Mouse (Mus musculus) kidney, adult 2 months (tissue): Measurements from ENCODE around the gene Cntfr. TPM values are rescaled to one million over a fixed set of nuclear protein-coding genes. Genes with fewer than 3 reads are reported as not detected.

Source experiments
- DNase-seq: peaks from one replicate; pipeline ENCODE4 v3.0.0; 2021
- H3K27ac ChIP-seq: fragments of 200-500 bp; 2 replicates; pipeline ENCODE4 v1.5.1; 2012; ENCODE audit warnings: low read depth, low read length, control low read depth, inconsistent platforms; ENCODE audit not compliant: insufficient read depth
- H3K27me3 ChIP-seq: fragments of 200-500 bp; replicated peaks from 2 replicates; pipeline ENCODE4 v1.6.1; 2012; ENCODE audit warnings: mild to moderate bottlenecking, moderate library complexity, low read length, inconsistent platforms; ENCODE audit not compliant: control insufficient read depth, insufficient read depth
- H3K36me3 ChIP-seq: fragments of 200-500 bp; 2 replicates; pipeline ENCODE4 v1.6.1; 2012; ENCODE audit warnings: mild to moderate bottlenecking, moderate library complexity, low read length, inconsistent platforms; ENCODE audit not compliant: control insufficient read depth, insufficient read depth
- H3K4me1 ChIP-seq: fragments of 200-500 bp; 2 replicates; pipeline ENCODE4 v1.6.1; 2011; ENCODE audit warnings: low read length; ENCODE audit not compliant: control insufficient read depth, insufficient read depth
- H3K4me3 ChIP-seq: fragments of 200-500 bp; 2 replicates; pipeline ENCODE4 v1.5.1; 2011; ENCODE audit warnings: mild to moderate bottlenecking, low read depth, low read length, control low read depth; ENCODE audit not compliant: insufficient read depth
- CTCF ChIP-seq: fragments of 200-500 bp; conservative IDR thresholded peaks from 2 replicates; pipeline ENCODE4 v1.5.1; 2011; ENCODE audit warnings: low read depth, mild to moderate bottlenecking, control low read depth, low read length, moderate library complexity, mixed read lengths; ENCODE audit not compliant: insufficient read depth, insufficient read length
- POLR2A ChIP-seq: fragments of 200-500 bp; IDR thresholded peaks from one replicate; pipeline ENCODE4 v1.6.1; 2011; ENCODE audit warnings: low read depth, low read length, control low read depth
- WGBS: fragments of 180-500 bp; shearing (Covaris S2); methylation state at CpG from one replicate; pipeline ENCODE4 v1.1.7; 2018; 5-methylcytosine and 5-hydroxymethylcytosine counted together
- polyA plus RNA-seq: library from polyadenylated mRNA; depleted of rRNA; stranded (reverse); fragments of >200 nt; gene quantifications from 2 replicates; pipeline ENCODE4 v1.2.3, GENCODE M21; 2012

The Cntfr gene
- polyA plus RNA-seq, 1 experiment = 15.9 TPM

DNA sequence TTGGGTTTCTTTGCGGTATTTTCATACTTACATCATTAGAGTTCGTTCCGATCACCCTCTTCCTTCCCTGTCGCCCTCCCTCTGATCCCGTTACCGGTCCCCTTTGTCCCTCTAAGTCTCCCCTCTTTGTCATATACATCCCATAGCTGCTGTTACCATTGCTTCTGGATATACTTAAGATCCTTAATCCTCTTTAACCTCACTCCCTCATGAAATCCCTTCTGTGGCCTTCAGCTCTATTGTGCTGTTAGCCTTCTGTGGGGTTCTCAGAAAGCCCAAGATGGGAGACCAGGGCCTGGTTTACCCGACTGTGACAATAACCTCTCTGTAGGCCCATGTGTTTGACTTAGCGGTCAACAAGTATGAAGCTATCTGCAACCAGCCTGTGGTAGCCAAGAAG is 62.3 kb downstream of the Cntfr start:
- Histone ChIP-seq H3K27me3 (no peaks in the 10 kb centered on the region), H3K4me3 (no peak overlapping the region), H3K36me3 (no peaks in the 10 kb centered on the region), H3K4me1 (no peaks in the 10 kb centered on the region), H3K27ac (no peak overlapping the region)
- no peak for TF ChIP-seq POLR2A
- no peak for TF ChIP-seq CTCF
- no peak for DNase-seq
- WGBS = 94% methylated on average over 8 of the region's 8 CpGs

DNA sequence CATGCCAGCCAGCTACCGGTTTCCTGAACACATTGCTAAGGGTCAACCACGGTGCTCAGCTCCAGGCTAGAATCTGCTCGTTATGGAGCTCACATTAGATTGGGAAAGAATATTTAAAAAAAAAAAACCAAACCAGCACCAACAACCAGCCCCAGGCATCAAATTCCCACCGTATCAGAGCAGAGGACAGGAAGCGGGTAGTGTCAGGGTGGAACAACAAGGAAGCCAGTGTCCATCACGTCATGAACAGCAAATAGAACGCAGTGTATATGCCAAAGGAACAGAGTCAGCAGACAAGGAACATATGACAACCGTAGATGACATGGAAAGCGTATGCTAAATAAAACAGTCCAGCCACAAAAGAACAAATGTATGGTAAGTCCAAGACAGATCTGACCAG is 63.9 kb downstream of the Cntfr start:
- no peak for DNase-seq
- TF ChIP-seq CTCF (no peak), POLR2A (no peak)
- no peak overlapping the region for H3K4me3 ChIP-seq
- no peaks in the 10 kb centered on the region for H3K36me3 ChIP-seq
- H3K27me3 ChIP-seq = no peaks in the 10 kb centered on the region
- no peak overlapping the region for H3K27ac ChIP-seq
- H3K4me1 ChIP-seq = no peaks in the 10 kb centered on the region
- WGBS = 59% methylated on average over 9 of the region's 9 CpGs

DNA sequence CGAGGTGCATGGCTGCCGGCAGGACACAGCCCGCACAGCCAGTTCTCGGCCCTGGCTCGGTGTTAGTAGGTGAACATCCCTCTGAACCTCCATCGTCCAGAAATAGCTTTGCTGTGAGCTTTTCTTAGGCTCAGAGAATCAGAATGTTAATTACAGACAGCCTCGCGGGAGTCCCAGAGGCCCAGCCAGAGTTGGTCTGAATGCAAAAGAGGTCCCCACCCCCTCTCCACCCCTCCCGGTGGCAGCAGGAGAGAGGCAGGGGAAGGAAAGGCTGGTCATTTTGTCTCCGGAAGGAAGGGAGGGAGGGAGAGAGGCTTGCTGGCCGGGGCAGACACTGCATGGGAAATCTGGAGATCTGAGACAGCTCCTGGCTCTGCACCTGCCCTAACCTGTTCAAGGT is 65.5 kb downstream of the Cntfr start:
- 7% methylated on average over 11 of the region's 11 CpGs for WGBS
- no peak for TF ChIP-seq CTCF
- TF ChIP-seq POLR2A = no peak
- Histone ChIP-seq H3K4me1 (no peaks in the 10 kb centered on the region), H3K36me3 (no peaks in the 10 kb centered on the region), H3K27me3 (no peaks in the 10 kb centered on the region), H3K27ac (no peak overlapping the region), H3K4me3 (no peak overlapping the region)
- peak; percentile 63 for DNase-seq

DNA sequence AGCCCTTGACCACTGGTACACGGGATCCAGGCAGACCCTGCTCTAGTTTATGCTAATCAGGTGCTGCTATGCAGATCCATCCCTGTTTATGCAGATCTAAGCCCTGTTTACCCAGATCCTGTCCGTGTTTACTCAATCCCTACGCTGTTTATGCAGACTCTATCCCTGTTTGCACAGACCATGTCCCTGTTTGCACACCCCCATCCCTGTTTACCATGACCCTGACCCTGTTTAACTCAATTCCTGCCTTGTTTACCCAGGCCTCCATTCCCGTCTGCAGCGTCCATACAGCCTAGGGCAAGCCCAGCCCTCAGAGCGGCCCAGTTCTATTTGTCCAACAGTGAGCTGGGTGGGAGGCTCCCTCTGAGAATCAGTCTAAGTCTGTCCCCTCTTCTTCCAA is 66.7 kb downstream of the Cntfr start:
- WGBS = 73% methylated on average over 6 of the region's 6 CpGs
- TF ChIP-seq POLR2A (no peak), CTCF (no peak)
- DNase-seq = no peak
- Histone ChIP-seq H3K27me3 (no peaks in the 10 kb centered on the region), H3K4me3 (no peak overlapping the region), H3K27ac (no peak overlapping the region), H3K4me1 (no peaks in the 10 kb centered on the region), H3K36me3 (no peaks in the 10 kb centered on the region)

DNA sequence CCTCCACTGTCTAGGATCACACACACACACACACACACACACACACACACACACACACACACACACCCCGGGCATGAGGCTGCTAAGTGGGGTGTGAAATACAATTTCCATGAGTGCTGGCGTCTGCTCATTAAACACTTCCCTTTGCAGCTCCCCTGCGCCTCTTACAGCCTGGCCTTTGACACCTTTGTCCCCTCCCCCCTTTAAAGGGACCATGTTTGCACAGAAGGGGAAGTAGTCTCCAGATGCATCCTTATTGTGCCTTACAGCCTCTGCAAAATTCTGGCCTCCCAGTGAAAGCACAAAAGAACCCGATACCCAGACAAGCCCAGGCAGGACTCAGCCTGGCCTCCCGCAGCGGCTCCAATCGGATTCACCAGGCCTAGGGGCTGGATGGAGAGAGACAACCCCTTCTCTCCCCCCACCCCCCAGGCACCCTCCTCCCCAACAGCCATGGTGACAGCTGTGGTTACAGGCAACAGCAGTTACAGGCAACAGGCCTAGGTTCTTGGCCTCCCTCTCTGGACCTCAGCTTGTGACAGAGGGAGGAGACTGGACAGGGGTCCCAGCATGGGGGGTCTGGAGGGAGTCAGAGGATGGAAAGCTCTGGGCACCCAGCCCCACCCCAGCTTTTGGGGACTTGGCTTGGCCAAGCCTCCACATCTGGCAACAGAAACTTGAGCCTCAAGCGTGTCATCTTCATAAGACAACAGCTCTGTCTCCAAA is 68.5 kb downstream of the Cntfr start:
- no peaks in the 10 kb centered on the region for H3K36me3 ChIP-seq
- H3K27ac ChIP-seq = no peak overlapping the region
- WGBS = 32% methylated on average over 8 of the region's 8 CpGs
- no peak overlapping the region for H3K4me3 ChIP-seq
- no peaks in the 10 kb centered on the region for H3K4me1 ChIP-seq
- TF ChIP-seq CTCF (no peak), POLR2A (no peak)
- DNase-seq = peak; percentile 48
- H3K27me3 ChIP-seq = no peaks in the 10 kb centered on the region

DNA sequence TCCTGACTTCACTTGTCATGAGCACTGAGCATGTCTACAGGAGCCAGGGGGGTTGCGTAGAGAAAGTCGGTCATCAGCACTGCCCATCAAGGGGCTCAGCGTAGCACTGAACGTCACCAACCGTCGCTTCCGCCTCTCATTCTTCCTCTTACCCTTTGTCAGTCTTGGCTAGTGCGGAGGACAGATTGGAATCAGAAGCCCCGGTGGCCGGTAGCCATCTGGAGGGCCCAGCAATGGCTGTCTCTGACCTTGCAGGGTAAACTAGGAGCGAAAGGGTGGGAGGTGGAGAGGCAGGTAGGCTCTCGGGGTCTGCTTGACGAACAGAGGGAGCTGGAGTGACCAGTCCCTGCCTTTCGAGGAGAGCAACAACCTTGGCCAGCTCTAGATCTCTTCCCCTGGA is 74.8 kb downstream of the Cntfr start:
- no peaks in the 10 kb centered on the region for H3K27me3 ChIP-seq
- H3K4me3 ChIP-seq = no peak overlapping the region
- H3K4me1 ChIP-seq = no peaks in the 10 kb centered on the region
- TF ChIP-seq CTCF = no peak
- TF ChIP-seq POLR2A = no peak
- no peaks in the 10 kb centered on the region for H3K36me3 ChIP-seq
- no peak for DNase-seq
- 94% methylated on average over 14 of the region's 14 CpGs for WGBS
- no peak overlapping the region for H3K27ac ChIP-seq

DNA sequence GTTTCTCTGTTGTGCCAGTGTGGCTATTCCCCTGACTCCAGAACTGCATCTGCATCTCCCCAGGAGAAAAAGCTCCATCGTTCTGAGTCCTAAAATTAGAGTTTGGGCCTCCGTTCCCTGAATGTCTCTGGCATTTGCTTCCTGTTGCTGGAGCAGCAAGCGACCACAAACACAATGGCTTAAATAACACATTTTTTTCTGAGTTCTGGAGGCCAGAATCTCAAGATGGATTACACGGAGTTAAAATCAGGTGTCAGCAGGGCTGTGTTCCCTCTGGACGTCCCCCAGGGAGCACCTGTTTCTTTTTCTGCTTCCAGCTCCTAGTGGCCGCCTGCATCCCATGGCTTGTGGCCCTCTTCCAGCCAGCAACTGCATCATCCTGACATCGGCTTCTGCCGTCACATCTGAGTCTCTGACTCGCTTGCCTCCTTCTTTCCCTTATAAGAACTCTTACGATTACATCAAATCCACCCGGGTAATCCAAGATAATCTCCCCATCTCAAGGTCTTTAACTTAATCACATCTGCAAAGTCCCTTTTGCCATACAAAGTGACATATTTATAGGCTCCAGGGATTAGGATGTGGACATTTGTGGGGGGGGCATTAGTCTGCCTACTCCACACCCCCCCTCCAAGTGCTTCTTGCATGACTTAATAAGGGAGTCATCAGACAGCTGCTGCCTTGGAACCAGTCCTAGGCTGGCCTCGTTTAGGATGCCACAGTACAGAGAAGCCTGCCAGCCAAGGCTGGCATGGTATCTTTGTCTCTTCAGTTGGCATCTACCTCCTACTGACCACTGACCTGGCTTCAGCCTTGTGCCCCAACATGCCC is 77.8 kb downstream of the Cntfr start:
- DNase-seq = no peak
- 47% methylated on average over 12 of the region's 12 CpGs for WGBS
- H3K4me3 ChIP-seq = no peak overlapping the region
- no peaks in the 10 kb centered on the region for H3K4me1 ChIP-seq
- H3K27ac ChIP-seq = no peak overlapping the region
- no peaks in the 10 kb centered on the region for H3K27me3 ChIP-seq
- H3K36me3 ChIP-seq = no peaks in the 10 kb centered on the region
- TF ChIP-seq POLR2A (no peak), CTCF (no peak)
